Mouse (Mus musculus): Measurements from ENCODE around the gene Paqr8. TPM values are rescaled to one million over a fixed set of nuclear protein-coding genes. Genes with fewer than 3 reads are reported as not detected.

Paqr8 gene
- total and polyA plus RNA-seq, 3 experiments, result 0.38 to 1.3 (median 1.1) TPM

- Histone ChIP-seq H3K27me3 (replicated peaks) (no peaks in the 10 kb centered on the region), H3K4me2 (ENCODE audit: insufficient read depth, low read depth, poor library complexity, severe bottlenecking) (no peak overlapping the region), H3K9me3 (replicated peaks; ENCODE audit: low read length) (no peaks in the 10 kb centered on the region), H3K27ac (ENCODE audit: insufficient read depth, low read depth) (no peak overlapping the region), H3K9ac (ENCODE audit: insufficient read depth, low read depth) (no peak overlapping the region), H3K79me2 (replicated peaks; ENCODE audit: control insufficient read depth, extremely low read depth, insufficient read depth, poor library complexity, severe bottlenecking) (no peaks in the 10 kb centered on the region), H3K4me3 (replicated peaks in 1 of 3; ENCODE audit: low read depth in 2 of 3, low read length in 2 of 3, poor library complexity in 1 of 3) (no peak overlapping the region), H3K4me1 (ENCODE audit: control insufficient read depth in 1 of 2, insufficient read depth in 2 of 2) (peaks cover 5 to 34% of the 10 kb centered on the region in 2 experiments; a peak in 3 of 4 replicates), H3K36me3 (replicated peaks in 1 of 2; ENCODE audit: control insufficient read depth in 1 of 2, insufficient read depth in 1 of 2, low read length in 1 of 2) (no peaks in the 10 kb centered on the region)
- in situ Hi-C loops (cut with MboI; ENCODE audit: low pct_ligation_motif_present, low pct_unique_long_range_greater_than_20kb, low sequenced_read_pairs), result no loop called here
- dilution Hi-C loops (cut with MboI; ENCODE audit: extremely low pct_ligation_motif_present, extremely low pct_unique_long_range_greater_than_20kb, low sequenced_read_pairs), result no loop called here
- no peak for TF ChIP-seq EP300 (IDR thresholded peaks at IDR 0.05; ENCODE audit: low read length)
- TF ChIP-seq SMC3 (IDR thresholded peaks at IDR 0.05; ENCODE audit: low read depth, low read length), result no peak
- no peak for TF ChIP-seq USF2 (conservative IDR thresholded peaks at IDR 0.05; ENCODE audit: low read depth, low read length)
- no peak for TF ChIP-seq ETS1 (conservative IDR thresholded peaks at IDR 0.05; ENCODE audit: low read depth, low read length)
- TF ChIP-seq NELFE (IDR thresholded peaks at IDR 0.05; ENCODE audit: low read depth, low read length), result no peak
- TF ChIP-seq UBTF (IDR thresholded peaks at IDR 0.05; ENCODE audit: low read depth, low read length), result no peak
- TF ChIP-seq JUN (IDR thresholded peaks at IDR 0.05; ENCODE audit: insufficient read depth, low read depth, low read length), result no peak
- TF ChIP-seq POLR2AphosphoS2 (IDR thresholded peaks at IDR 0.05; ENCODE audit: low read depth, low read length), result no peak
- TF ChIP-seq RCOR1 (conservative IDR thresholded peaks at IDR 0.05; ENCODE audit: low read depth, low read length), result no peak
- no peak for DNase-seq (ENCODE audit: extremely low read depth)
Measured at GRCm38 (mm10) chr1:20986378-20987056, 96.1 kb downstream of the Paqr8 start.

Other genes starting within 250 kb of the Paqr8 start
- 0.13 TPM in 1 of 2 replicates, not detected in the other for gene Il17a, start 159.7 kb upstream of the Paqr8 start, total RNA-seq (2012; rRNA removed)
- gene Il17a, start 159.7 kb upstream of the Paqr8 start, total RNA-seq (2014; rRNA removed), result 0.39 TPM in 1 of 2 replicates, not detected in the other
- gene Il17a, start 159.7 kb upstream of the Paqr8 start, polyA plus RNA-seq (2012; ENCODE audit: insufficient read length, low read depth), result not detected in 2 replicates
- gene Il17f, start 100.0 kb upstream of the Paqr8 start, total RNA-seq (2012; rRNA removed), result 0.25 TPM in 1 of 2 replicates, not detected in the other
- gene Il17f, start 100.0 kb upstream of the Paqr8 start, total RNA-seq (2014; rRNA removed), result 0.74 and 1.3 TPM in 2 replicates
- 0.44 and 0.63 TPM in 2 replicates for gene Il17f, start 100.0 kb upstream of the Paqr8 start, polyA plus RNA-seq (2012; ENCODE audit: insufficient read length, low read depth)
- gene Mcm3, start 70.3 kb upstream of the Paqr8 start, total RNA-seq (2012; rRNA removed), result 186 and 235 TPM in 2 replicates
- gene Mcm3, start 70.3 kb upstream of the Paqr8 start, total RNA-seq (2014; rRNA removed), result 330 and 335 TPM in 2 replicates
- 317 and 372 TPM in 2 replicates for gene Mcm3, start 70.3 kb upstream of the Paqr8 start, polyA plus RNA-seq (2012; ENCODE audit: insufficient read length, low read depth)
- not detected in 2 replicates for gene Efhc1, start 61.0 kb downstream of the Paqr8 start, total RNA-seq (2012; rRNA removed)
- not detected in 2 replicates for gene Efhc1, start 61.0 kb downstream of the Paqr8 start, total RNA-seq (2014; rRNA removed)
- gene Efhc1, start 61.0 kb downstream of the Paqr8 start, polyA plus RNA-seq (2012; ENCODE audit: insufficient read length, low read depth), result not detected in 2 replicates
- gene Tram2, start 188.6 kb downstream of the Paqr8 start, total RNA-seq (2012; rRNA removed), result 2.4 and 2.9 TPM in 2 replicates
- 1.3 and 1.9 TPM in 2 replicates for gene Tram2, start 188.6 kb downstream of the Paqr8 start, total RNA-seq (2014; rRNA removed)
- 4.7 and 6.6 TPM in 2 replicates for gene Tram2, start 188.6 kb downstream of the Paqr8 start, polyA plus RNA-seq (2012; ENCODE audit: insufficient read length, low read depth)

Data from CH12.LX (cell line).